Mouse (Mus musculus) G1E-ER4 (cell line): ENCODE data around the gene Ankrd10. TPM values are rescaled to one million over a fixed set of nuclear protein-coding genes. Genes with fewer than 3 reads are reported as not detected.

Source experiments
- GATA1 ChIP-seq: IDR thresholded peaks from one replicate; pipeline ENCODE4 v1.8.0; 2012; ENCODE audit warnings: low read length, inconsistent platforms
- polyA plus RNA-seq: library from polyadenylated mRNA; stranded (reverse); fragments of >175 nt; gene quantifications from 2 replicates; pipeline ENCODE4 v1.2.3, GENCODE M21; 2012

Gene Ankrd10
- polyA plus RNA-seq, 1 experiment: 80.2 TPM

GRCm38 (mm10) chr8:11572428-11572827, 63.1 kb downstream of the Ankrd10 start:
- no peak for TF ChIP-seq GATA1

- TF ChIP-seq GATA1: no peak
These were observed 63.6 kb downstream of the Ankrd10 start for GRCm38 (mm10) chr8:11571950-11572349.

DNA sequence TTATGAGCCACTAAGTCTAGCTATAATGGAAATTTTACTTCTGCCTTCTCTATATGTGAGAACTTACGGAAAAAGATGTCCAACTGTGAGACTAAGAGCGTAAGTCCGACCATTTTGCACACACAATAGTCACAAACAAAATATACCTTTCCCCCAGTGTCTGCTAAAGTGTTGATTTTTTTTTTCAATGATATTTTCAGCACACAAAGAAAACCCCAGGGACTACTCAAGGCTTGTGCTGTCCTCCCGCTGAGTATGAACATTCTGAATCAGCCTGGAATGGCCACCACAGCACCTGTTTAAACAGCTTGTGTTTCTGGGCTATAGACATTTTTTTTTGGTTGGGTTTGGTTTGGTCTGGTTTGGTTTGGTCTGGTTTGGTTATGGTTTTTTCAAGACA, 64.8 kb downstream of the Ankrd10 start:
- TF ChIP-seq GATA1: no peak

DNA sequence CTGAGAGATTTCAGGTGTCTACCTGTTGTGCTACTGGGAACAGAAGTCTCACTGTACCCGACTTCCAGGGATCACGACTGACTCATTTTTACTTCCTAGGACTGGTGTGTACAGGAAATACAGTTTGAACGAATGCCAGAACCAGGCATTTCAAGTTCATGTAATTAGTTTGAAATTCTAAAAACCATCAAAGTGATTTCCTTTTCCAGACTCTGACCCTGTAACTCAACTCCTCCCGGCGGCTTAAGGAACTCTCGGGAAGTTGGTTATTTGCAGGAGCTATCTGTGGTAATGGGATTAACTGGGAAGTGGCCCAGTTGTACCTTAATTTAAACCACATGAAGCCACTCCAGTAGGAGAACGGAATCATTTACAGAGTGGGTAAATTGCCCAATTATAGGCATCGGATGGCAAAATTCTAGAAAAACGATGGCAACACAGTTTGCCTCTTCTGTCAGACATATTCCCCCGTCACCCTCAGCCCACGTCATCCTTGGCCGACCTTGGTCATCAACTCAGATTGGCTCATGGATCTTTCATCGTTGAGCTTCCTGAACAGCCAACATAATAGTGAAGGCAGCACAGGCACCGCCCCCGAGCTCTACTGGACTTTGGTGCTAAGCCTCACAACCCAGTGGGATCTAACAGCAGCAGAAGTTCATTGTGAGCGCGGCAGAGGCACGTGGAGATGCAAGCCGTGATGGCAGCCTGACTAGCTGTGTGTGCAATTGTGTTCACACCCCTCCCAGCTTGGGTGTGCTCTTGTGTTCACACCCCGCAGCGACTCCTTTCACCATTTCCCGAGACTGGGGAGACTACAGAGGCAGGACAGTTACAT, 66.1 kb downstream of the Ankrd10 start:
- TF ChIP-seq GATA1: no peak

- TF ChIP-seq GATA1: no peak
These were observed 70.8 kb downstream of the Ankrd10 start for GRCm38 (mm10) chr8:11564721-11565120.

GRCm38 (mm10) chr8:11564236-11564635, 71.3 kb downstream of the Ankrd10 start:
- TF ChIP-seq GATA1: no peak

Other genes starting within 250 kb of the Ankrd10 start
- gene Rab20, start 157.0 kb downstream of the Ankrd10 start, polyA plus RNA-seq: not detected in 2 replicates
- 44.8 and 46.7 TPM in 2 replicates for gene Naxd, start 138.3 kb downstream of the Ankrd10 start, polyA plus RNA-seq
- 45.2 and 57.4 TPM in 2 replicates for gene Cars2, start 85.0 kb downstream of the Ankrd10 start, polyA plus RNA-seq
- 51.5 and 65.4 TPM in 2 replicates for gene Ing1, start 80.2 kb downstream of the Ankrd10 start, polyA plus RNA-seq
- not detected in 2 replicates for gene 1700016D06Rik, start 65.3 kb upstream of the Ankrd10 start, polyA plus RNA-seq
- 16.0 and 21.9 TPM in 2 replicates for gene Arhgef7, start 92.0 kb upstream of the Ankrd10 start, polyA plus RNA-seq
- gene Tex29, start 204.7 kb upstream of the Ankrd10 start, polyA plus RNA-seq: not detected in 2 replicates